Mouse (Mus musculus) B cell, adult 2 months (primary cell): ENCODE measurements at regions not wholly inside any gene's neighbourhood (a gene's known extent, or its start where the extent isn't known, plus 50 kb on each side); places are given as distances from the start of the nearest gene placed in this dataset.

Experiments used
- DNase-seq, 2 experiments: peaks; one replicate each; pipeline ENCODE4 v3.0.0; 2022

DNA sequence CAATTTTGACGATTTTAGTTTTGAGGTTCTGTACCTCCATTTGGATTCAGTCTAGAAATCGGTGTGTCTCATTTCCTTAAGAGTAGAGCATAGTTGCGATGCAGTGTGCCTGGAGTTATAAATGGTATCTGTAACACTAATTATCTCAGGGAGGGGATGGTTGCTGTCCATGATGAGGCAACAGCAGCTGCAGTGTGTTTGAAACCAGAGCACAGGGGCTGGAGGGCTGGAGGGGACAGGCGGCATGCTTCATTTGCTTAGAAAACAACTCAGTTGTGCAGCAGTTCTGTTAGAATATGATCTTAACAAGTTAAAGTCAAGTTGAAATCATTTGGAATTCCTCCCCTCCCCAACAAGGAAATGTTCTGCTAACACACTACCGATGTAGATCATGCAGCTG lies 69.3 kb upstream of the Lrig3 start:
- no peak for DNase-seq

DNA sequence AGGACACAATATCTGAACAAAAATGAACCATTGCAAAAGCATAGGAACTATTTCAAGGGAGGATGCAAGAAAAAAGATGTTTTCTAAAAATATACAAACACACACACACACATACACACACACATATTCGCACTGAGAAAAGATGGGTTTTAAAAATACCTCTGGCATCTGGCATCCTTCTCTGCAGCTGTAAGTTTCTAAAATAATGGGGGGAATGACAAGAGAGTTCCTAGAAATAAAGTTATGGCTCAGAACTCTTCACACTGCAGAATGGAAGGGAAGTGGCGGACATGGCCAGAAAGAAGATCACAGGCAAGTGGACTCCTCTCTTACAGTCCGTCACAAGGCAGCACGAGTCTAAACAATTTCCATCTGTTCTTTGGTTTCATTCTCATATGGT lies 66.5 kb upstream of the Lrig3 start:
- no peak for DNase-seq

DNA sequence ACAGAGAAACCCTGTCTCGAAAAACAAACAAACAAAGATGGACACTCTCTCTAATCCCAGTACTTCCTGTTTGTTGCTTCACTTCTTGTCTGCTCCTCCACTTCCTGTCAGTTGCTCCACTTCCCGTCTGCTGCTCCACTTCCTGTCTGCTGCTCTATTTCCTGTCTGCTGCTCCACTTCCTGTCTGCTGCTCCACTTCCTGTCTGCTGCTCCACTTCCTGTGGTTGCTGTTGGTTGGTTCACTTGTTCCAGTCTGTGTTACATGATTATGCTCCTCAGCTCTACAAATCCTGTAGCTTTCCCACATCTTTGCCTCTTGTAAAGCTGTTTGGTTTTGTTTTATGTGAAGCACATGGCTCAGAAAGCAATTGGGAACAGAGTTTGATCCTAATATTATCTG lies 65.4 kb upstream of the Lrig3 start:
- DNase-seq = no peak

DNA sequence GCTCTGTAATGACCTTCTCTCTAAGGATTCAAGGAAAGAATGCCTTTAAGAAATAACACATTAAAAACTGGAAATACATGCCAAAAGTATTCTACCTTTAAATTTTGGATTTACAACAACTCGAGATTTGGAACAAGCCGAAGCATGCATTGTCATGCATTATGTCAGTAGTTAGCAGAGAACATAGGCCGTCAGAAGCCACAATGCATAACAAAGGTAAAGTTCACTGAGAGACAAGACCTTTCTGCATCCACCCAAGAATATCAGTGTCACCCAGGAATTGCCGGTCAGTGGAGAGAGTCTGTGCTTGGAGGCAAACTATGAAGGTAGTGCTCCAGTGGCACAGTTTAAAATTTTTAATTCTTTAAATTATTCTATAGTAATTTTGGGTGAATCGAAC lies 63.3 kb upstream of the Lrig3 start:
- DNase-seq = no peak

DNA sequence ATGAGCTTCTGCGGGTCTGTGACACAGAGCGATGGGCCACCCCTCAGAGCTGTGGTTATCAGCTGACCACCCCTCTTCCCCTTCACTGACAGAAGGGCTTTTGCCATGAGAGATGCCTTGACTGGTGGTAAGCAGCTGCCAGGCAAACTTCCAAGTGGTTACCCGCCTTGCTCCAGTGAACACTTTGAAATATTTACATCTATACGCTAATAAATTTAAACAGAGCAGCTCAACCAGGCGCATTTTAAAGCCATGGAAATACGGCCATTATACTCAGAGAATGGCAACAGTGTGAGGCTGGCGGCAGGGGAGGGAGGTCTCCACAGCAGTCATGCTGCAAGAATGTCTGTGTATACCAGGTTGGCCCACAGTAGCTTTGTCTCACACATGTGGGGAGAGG lies 53.8 kb upstream of the Lrig3 start:
- DNase-seq = no peak
